Mouse (Mus musculus): ENCODE data around the gene Il20.

Gene Il20

GRCm38 (mm10) chr1:130864741-130865140 is 46.5 kb downstream of the Il20 start:
- DNase-seq: no peak

DNA sequence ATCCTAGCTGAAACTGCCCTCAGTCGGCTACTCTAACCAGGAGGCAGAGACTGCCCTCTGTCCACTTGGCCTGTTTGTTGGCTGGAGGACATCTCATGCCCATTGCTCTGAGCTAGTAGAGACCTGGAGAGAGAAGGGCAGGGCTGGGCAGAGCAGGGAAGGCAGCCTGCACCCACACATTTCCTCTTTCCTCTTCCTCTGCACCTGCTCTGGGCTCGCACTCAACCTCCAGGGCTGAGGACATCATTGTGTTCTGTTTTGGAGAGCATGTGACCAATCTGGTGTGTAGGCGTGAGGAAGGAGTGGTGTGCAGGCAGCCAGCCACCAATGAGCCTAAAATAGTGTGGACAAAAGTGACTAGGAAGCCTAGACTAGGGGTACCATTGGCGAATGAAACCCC is 47.0 kb downstream of the Il20 start:
- DNase-seq: no peak

- DNase-seq: no peak
Measured at GRCm38 (mm10) chr1:130857456-130857855, 53.8 kb downstream of the Il20 start.

All from lung, postnatal 10 days (tissue).